Mouse (Mus musculus) mouse embryonic stem cell (cell line): ENCODE measurements around the gene Krba1.

Source experiments
- in situ Hi-C, 2 experiments: fragments of 300-500 bp; cut with MboI; formaldehyde crosslinking; loops; 1 replicate in 1 of 2; 3 replicates in 1 of 2; pipeline ENCODE4 v1.14.3; 2019 to 2020; ENCODE audit warnings: low sequenced_read_pairs in 2 of 2, low pct_unique_long_range_greater_than_20kb in 1 of 2, mixed read lengths in 1 of 2; ENCODE audit not compliant: unreplicated experiment in 1 of 2

The Krba1 gene

GRCm38 (mm10) chr6:48395105-48396007 is at the start of gene Krba1:
Gene Krba1 (plus strand): TSS chr6:48395586.
- in situ Hi-C loops: no loop called here

GRCm38 (mm10) chr6:48358897-48359296 is 36.5 kb upstream of the Krba1 start:
- in situ Hi-C loops: no loop called here

- in situ Hi-C loops: no loop called here
These were observed 28.9 kb upstream of the Krba1 start for GRCm38 (mm10) chr6:48366322-48366996.

GRCm38 (mm10) chr6:48388221-48388620 is 7.2 kb upstream of the Krba1 start:
- in situ Hi-C loops: no loop called here

GRCm38 (mm10) chr6:48393811-48394210 is 1.6 kb upstream of the Krba1 start:
- in situ Hi-C loops: no loop called here

- in situ Hi-C loops: no loop called here
These were observed 716 bp downstream of the Krba1 start for GRCm38 (mm10) chr6:48396008-48396595.

GRCm38 (mm10) chr6:48396686-48397085 is 1.3 kb downstream of the Krba1 start:
- in situ Hi-C loops: no loop called here

- in situ Hi-C loops: no loop called here
These were observed 1.9 kb downstream of the Krba1 start for GRCm38 (mm10) chr6:48397336-48397735.

GRCm38 (mm10) chr6:48399906-48400305 is 4.5 kb downstream of the Krba1 start:
- in situ Hi-C loops: no loop called here

GRCm38 (mm10) chr6:48404071-48404470 is 8.7 kb downstream of the Krba1 start:
- in situ Hi-C loops: no loop called here

- in situ Hi-C loops: no loop called here
These were observed 14.4 kb downstream of the Krba1 start for GRCm38 (mm10) chr6:48409726-48410343.

GRCm38 (mm10) chr6:48410551-48410950 is 15.2 kb downstream of the Krba1 start:
- in situ Hi-C loops: no loop called here

GRCm38 (mm10) chr6:48411193-48412092 is 16.1 kb downstream of the Krba1 start:
- in situ Hi-C loops: no loop called here

- in situ Hi-C loops: no loop called here
These were observed 16.8 kb downstream of the Krba1 start for GRCm38 (mm10) chr6:48412147-48412546.

GRCm38 (mm10) chr6:48412662-48413061 is 17.3 kb downstream of the Krba1 start:
- in situ Hi-C loops: no loop called here

- in situ Hi-C loops: no loop called here
These were observed 17.7 kb downstream of the Krba1 start for GRCm38 (mm10) chr6:48413081-48413480.

- in situ Hi-C loops: no loop called here
These were observed 19.5 kb downstream of the Krba1 start for GRCm38 (mm10) chr6:48414886-48415285.

- in situ Hi-C loops: no loop called here
These were observed 20.2 kb downstream of the Krba1 start for GRCm38 (mm10) chr6:48415636-48416035.
